Mouse (Mus musculus) stomach, postnatal 0 days (tissue): ENCODE data around the gene Sumf1.

Experiments used
- CTCF ChIP-seq: IDR thresholded peaks from 2 replicates; pipeline ENCODE4 v1.5.1; 2016; ENCODE audit warnings: antibody characterized with exemption, low read depth, mild to moderate bottlenecking, moderate library complexity
- EP300 ChIP-seq: optimal IDR thresholded peaks from 2 replicates; pipeline ENCODE3; 2016; ENCODE audit warnings: antibody characterized with exemption

GRCm38 (mm10) chr6:108192632-108193031 is 7.2 kb upstream of the Sumf1 start:
- TF ChIP-seq EP300 (no peak), CTCF (no peak)
